Mouse (Mus musculus): ENCODE data around the gene Gstm4.

The Gstm4 gene

GRCm38 (mm10) chr3:108044394-108045140 is at the start of gene Gstm4:
TSS of gene Gstm4 (minus strand) at chr3:108044894.
- peak; percentile 95 to 96 for DNase-seq

GRCm38 (mm10) chr3:108094146-108094545 is 49.5 kb upstream of the Gstm4 start:
- DNase-seq: no peak

- no peak for DNase-seq
Measured at GRCm38 (mm10) chr3:108093306-108093705, 48.6 kb upstream of the Gstm4 start.

DNA sequence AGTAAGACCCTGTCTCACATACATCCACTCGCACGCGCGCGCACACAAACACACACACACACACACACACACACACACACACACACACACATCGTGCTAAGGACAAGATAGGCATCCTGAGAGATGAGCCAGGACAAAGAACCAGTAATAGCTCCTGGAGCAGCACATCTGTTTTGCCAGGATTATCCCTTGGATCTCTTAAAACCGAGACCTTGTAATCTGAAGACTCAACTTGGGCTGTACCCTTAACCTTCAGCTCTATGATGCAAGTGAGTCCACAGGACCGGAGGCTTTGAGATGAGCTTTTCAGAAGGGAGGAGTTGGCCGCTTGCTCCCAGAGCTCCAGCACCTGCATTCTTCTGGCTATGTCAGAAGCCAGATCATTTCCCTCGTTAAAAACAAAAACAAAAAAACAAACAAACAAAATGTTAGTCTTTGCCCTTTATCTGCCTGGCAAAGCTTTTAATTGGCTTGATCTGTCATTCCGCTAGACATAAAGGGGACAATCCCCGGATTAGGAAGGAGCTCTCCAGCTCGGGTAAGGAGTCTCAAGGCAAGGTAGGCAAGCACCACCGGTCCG is 47.9 kb upstream of the Gstm4 start, which contains the start of gene Gnat2:
Gnat2 (plus strand) TSS at position 254 of the 580 bp plus-strand sequence.
- no peak for DNase-seq

DNA sequence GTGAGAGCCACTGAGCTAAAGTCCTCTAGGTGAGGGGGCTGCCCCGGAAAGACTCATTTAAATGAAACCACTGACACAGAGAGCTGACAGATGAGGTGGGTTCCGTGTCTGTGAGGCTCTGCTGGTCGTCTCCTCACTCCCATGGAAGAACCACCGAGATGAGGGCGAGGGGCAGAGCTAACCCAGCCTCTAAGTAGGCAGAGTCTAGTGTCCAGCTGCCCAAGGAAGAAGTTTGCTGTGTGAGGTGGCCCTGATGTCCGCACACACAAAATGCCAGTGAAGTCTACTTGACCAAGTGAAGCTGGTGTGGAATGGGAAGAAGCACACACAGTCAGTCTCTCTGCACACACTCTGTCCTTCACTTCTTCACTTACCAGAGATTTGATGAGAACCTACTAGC is 47.3 kb upstream of the Gstm4 start:
- no peak for DNase-seq

DNA sequence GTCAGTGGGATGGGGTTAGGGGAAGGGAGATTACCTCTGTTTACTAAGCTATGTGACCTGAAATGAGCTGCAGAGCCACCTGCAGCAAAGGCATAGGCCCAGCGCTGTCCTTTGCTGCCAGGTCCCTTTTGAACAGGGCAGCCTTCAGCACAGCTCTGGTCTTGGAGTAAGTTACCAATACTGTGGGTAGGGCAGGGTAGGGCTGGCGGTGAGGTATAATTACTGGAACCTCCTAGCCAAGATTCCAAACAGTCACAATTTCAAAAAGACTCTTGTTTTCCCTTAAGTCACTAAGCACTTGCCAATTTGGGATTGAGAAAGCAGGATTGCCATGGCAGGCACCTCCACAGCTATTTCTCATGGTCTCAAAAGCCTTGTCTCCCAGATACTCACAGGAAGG is 45.9 kb upstream of the Gstm4 start:
- DNase-seq: no peak

DNA sequence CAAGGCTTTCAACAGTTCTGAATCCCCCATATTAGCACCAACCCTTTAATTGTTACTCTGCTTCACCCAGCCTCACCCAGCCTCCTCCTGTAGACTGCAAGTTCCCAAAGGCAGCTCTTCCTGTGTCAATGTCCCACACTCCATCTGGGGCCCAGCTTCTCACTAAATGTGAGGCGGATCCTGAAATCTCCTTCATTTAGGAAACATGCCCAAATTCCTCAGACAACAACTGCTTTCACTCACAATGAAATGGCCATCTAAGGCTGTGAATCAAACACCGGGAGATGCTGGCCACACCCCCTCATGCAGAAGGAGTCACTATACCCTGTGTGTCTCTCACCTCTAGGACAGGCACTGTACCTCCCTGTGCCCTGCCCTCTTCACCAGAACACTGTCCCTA is 45.2 kb upstream of the Gstm4 start:
- DNase-seq: no peak

DNA sequence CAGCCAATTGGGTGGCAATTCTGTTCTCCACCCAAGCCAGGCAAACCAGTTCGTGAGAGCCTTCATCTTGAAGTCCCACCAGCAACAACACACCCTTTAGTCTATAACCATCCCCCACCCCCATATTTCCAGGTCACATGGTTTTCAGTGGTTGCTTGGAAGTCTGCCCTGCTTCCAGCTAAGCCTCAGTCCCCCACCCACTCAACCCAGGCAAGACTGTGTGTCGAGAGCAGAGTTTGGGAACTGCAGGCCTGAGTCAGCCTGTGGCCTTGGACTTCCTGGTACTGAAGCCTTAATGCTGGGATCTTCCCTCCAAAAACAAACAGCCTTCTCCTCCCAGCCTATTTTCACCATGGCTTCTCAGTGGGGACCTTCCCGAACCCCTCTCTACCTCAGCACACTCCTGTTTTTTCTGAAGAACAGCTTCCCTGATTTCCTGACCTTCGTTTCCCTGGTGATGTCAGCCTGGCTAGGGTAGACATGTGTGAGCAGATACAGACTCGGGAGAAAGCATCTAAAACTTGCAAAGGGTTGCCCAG is 44.2 kb upstream of the Gstm4 start:
- DNase-seq: no peak

DNA sequence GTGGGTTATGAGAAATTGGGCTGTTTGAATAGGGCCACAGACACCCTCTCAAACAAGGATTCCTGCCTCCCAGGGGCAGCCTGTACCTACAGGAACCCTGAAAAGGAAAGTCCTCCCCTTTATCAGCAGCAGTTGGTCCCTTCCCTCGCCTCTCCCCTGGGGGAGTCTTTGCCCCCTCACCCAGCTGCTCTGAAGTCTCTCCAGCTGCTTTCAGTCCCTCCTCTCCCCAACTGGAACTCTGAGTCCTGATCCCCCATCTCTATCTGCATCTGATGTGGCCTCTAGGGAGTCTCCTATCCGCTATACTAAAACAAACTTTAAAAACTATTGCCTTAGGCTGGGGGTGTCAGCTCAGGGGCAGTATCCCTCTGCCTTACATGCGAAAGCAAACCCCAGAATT is 42.6 kb upstream of the Gstm4 start:
- no peak for DNase-seq

GRCm38 (mm10) chr3:108086470-108086979 is 41.8 kb upstream of the Gstm4 start, which contains the start of gene Ampd2:
TSS of gene Ampd2 (minus strand) at chr3:108086651.
- DNase-seq: peak; percentile 82 to 88

DNA sequence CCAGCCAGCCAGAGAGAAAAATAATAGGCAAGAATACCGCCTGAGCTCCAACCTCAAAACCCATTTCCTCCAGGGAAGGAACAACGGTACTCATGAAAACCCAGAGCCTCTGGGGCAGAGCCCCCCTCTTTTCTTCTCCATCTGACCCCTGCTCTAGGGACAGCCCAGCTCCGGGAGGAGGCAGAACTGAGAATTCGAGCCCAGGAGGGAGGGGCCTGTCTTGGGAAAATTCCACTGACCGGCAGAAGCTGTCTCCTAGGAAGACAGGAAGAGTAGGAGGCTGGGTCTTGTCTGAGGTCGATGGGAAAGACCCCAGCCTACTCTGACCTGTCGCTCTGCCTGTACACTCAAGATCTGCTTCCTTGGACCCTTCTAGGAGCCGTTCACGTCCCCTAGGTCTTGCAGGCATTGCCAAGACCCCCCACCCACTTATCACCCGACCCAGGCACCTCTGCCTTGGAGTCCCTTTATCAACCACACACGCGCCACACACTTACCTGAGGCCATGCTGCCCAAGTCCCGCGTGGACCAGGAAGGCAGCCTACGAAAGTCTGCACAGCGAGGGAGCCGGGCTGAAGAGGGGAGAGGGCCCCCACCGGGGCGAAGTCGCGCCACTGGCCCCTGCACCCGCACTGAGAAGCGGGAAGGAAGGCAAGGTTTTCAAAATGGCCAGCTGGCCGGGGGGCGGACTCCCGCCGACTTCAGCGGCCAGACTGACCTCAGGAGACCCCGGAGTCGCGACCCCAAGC is 41.2 kb upstream of the Gstm4 start:
- peak; percentile 87 to 90 for DNase-seq

DNA sequence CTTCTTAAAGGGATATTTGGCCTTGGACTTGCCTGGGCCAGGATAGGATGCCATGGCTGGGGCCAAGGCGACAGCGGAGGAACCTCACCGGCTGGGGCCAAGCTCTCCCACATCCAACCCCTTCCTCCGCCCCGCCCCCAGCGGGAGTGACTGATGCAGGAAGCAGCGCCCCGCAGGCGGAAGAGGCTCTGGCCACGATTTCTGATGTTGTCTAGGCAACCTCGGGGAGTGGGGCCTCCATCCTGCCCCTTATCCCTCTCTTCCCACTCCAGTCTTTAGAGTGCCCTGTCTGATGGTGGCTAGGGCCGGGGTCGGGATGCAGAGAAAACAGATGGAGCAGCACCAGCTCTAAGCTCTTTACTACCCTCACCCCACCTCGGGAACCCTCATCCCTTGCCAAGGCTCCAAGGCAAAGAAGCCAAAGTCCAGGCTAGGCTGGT is 40.6 kb upstream of the Gstm4 start:
- DNase-seq: peak; percentile 93 to 96

GRCm38 (mm10) chr3:108084767-108085270 is 40.1 kb upstream of the Gstm4 start:
- no peak for DNase-seq

- DNase-seq: no peak
Measured at GRCm38 (mm10) chr3:108083904-108084407, 39.3 kb upstream of the Gstm4 start.

GRCm38 (mm10) chr3:108083161-108083560 is 38.5 kb upstream of the Gstm4 start:
- no peak for DNase-seq

DNA sequence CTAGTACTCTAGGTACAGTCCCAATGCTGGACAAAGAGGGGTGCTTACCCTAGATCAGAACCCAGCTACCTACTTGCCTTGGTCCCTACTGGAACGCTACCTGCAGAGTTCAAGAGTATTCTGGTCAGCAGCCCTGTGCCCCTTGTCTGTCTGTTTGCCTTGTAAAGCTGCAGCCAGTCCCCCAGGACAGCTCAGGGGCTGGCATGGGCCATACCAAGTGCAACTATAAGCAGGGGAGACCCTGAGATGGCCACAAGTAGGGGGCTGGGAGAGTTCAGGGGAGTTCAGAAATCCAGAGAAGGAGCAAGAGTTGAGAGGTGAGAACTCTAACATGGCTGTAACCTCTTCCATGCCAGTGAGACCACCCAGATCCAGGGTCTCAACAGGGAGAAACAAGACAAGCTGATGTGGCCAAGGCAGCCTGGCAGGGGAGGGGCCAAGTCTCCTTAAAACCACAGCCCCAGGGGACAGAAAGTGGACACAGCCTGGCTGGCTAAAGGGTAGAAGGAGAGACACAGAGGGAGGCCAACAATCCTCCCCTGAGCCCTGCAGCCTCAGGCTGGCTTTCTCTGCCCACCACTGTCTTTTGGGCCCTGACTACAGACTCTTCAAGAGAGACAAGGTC is 37.7 kb upstream of the Gstm4 start:
- no peak for DNase-seq

GRCm38 (mm10) chr3:108081681-108082080 is 37.0 kb upstream of the Gstm4 start:
- DNase-seq: no peak

GRCm38 (mm10) chr3:108076836-108077235 is 32.1 kb upstream of the Gstm4 start:
- no peak for DNase-seq

GRCm38 (mm10) chr3:108072983-108073569 is 28.4 kb upstream of the Gstm4 start:
- no peak for DNase-seq

GRCm38 (mm10) chr3:108070295-108071293 is 25.9 kb upstream of the Gstm4 start:
- DNase-seq: peak; percentile 55 to 73
